Mouse (Mus musculus) gastrocnemius, postnatal 36 days (tissue): ENCODE measurements around the gene Poln. TPM values are rescaled to one million over a fixed set of nuclear protein-coding genes. Genes with fewer than 3 reads are reported as not detected.

ENCODE experiments used
- DNase-seq, 2 experiments: peaks; one replicate each; pipeline ENCODE4 v3.0.0; 2022
- intact Hi-C: fragments of 180-260 bp; cut with DNase I; formaldehyde crosslinking; loops from one replicate; pipeline ENCODE4 v1.15.1; 2025
- long read RNA-seq, 2 experiments: library from polyadenylated mRNA; stranded (forward); transcript quantifications; one replicate each; pipeline ENCODE4 v2.0.0; 2021
- total RNA-seq, 2 experiments: library from RNA; stranded (reverse); gene quantifications; 2 replicates each; pipeline ENCODE4 v1.2.3; 2021

The Poln gene
- 1 to 10 TPM in 1 of 2 experiments, under 1 TPM in 1; 0.59 to 1.6 TPM for total RNA-seq
- long read RNA-seq, experiment 1, result 0 reads
- long read RNA-seq, experiment 2, partial matches to known transcripts, result 0 of 2 reads
- long read RNA-seq, experiment 2, other reads (novel, unspliced or antisense), result 2 of 2 reads

GRCm38 (mm10) chr5:34168950-34169891 is at the start of gene Poln, which contains the start of gene Haus3:
Gene Poln, minus strand, starts transcription at chr5:34169448.
Gene Haus3, minus strand, starts transcription at chr5:34169527.
- DNase-seq, result peak; percentile 93 to 95
- intact Hi-C loops, result no loop called here

GRCm38 (mm10) chr5:34218672-34219071 is 49.4 kb upstream of the Poln start:
- DNase-seq, result no peak
- intact Hi-C loops, result no loop called here

GRCm38 (mm10) chr5:34217756-34218155 is 48.5 kb upstream of the Poln start:
- DNase-seq, result no peak

GRCm38 (mm10) chr5:34216025-34216424 is 46.8 kb upstream of the Poln start:
- DNase-seq, result no peak
- intact Hi-C loops, result no loop called here

More at GRCm38 (mm10) chr5:34217756-34218155, 48.5 kb upstream of the Poln start:
- intact Hi-C loops, result no loop called here

GRCm38 (mm10) chr5:34213659-34214058 is 44.4 kb upstream of the Poln start:
- intact Hi-C loops, result loop anchor here (5.0 kb wide), 1 partner anchor 329 kb away; no protein-coding TSS in a partner anchor
- no peak for DNase-seq

GRCm38 (mm10) chr5:34210279-34210678 is 41.0 kb upstream of the Poln start:
- peak; percentile 57 to 58 for DNase-seq
- intact Hi-C loops, result loop anchor here (1.0 to 5.0 kb wide), 2 partner anchors 44 to 332 kb away; no protein-coding TSS in a partner anchor

- DNase-seq, result no peak
- intact Hi-C loops, result no loop called here
Measured at GRCm38 (mm10) chr5:34207503-34207902, 38.3 kb upstream of the Poln start.

- DNase-seq, result no peak
- intact Hi-C loops, result no loop called here
Measured at GRCm38 (mm10) chr5:34205788-34206187, 36.5 kb upstream of the Poln start.

- no peak for DNase-seq
- intact Hi-C loops, result no loop called here
Measured at GRCm38 (mm10) chr5:34204911-34205310, 35.7 kb upstream of the Poln start.

GRCm38 (mm10) chr5:34202006-34202405 is 32.8 kb upstream of the Poln start:
- no peak for DNase-seq
- intact Hi-C loops, result no loop called here

- intact Hi-C loops, result no loop called here
- no peak for DNase-seq
Measured at GRCm38 (mm10) chr5:34201396-34201795, 32.1 kb upstream of the Poln start.

GRCm38 (mm10) chr5:34198615-34199014 is 29.4 kb upstream of the Poln start:
- intact Hi-C loops, result no loop called here
- DNase-seq, result no peak

GRCm38 (mm10) chr5:34197243-34197642 is 28.0 kb upstream of the Poln start:
- intact Hi-C loops, result no loop called here
- peak in 1 of 2 experiments; percentile 2 for DNase-seq

- intact Hi-C loops, result no loop called here
- no peak for DNase-seq
Measured at GRCm38 (mm10) chr5:34196423-34196822, 27.2 kb upstream of the Poln start.

GRCm38 (mm10) chr5:34195786-34196185 is 26.5 kb upstream of the Poln start:
- DNase-seq, result no peak
- intact Hi-C loops, result no loop called here

GRCm38 (mm10) chr5:34194975-34195662 is 25.9 kb upstream of the Poln start:
- intact Hi-C loops, result no loop called here
- no peak for DNase-seq

- intact Hi-C loops, result no loop called here
- no peak for DNase-seq
Measured at GRCm38 (mm10) chr5:34194426-34194825, 25.2 kb upstream of the Poln start.

GRCm38 (mm10) chr5:34191843-34192242 is 22.6 kb upstream of the Poln start:
- intact Hi-C loops, result no loop called here
- peak in 1 of 2 experiments; percentile 13 for DNase-seq

GRCm38 (mm10) chr5:34191021-34191420 is 21.8 kb upstream of the Poln start:
- peak in 1 of 2 experiments; percentile 26 for DNase-seq
- intact Hi-C loops, result no loop called here

GRCm38 (mm10) chr5:34189521-34189920 is 20.3 kb upstream of the Poln start:
- intact Hi-C loops, result loop anchor here (10.0 kb wide), 3 partner anchors 255 to 535 kb away; partner anchors contain the start of genes Nelfa, Slbp, Tacc3 and Tmem129
- DNase-seq, result no peak

- DNase-seq, result no peak
- intact Hi-C loops, result loop anchor here (10.0 kb wide), 3 partner anchors 254 to 534 kb away; partner anchors contain the start of genes Nelfa, Slbp, Tacc3 and Tmem129
Measured at GRCm38 (mm10) chr5:34188856-34189255, 19.6 kb upstream of the Poln start.
